Mouse (Mus musculus) fat pad, adult 2 months (tissue): Measurements from ENCODE around the gene Yif1a.
A peak's percentile ranks its signal among the peaks of the same experiment; 100 is the strongest.

Source experiments
- DNase-seq: peaks from one replicate; pipeline ENCODE4 v3.0.0-alpha.2; 2011; ENCODE audit warnings: low read depth, low spot score; ENCODE audit errors: extremely low read depth

The Yif1a gene

DNA sequence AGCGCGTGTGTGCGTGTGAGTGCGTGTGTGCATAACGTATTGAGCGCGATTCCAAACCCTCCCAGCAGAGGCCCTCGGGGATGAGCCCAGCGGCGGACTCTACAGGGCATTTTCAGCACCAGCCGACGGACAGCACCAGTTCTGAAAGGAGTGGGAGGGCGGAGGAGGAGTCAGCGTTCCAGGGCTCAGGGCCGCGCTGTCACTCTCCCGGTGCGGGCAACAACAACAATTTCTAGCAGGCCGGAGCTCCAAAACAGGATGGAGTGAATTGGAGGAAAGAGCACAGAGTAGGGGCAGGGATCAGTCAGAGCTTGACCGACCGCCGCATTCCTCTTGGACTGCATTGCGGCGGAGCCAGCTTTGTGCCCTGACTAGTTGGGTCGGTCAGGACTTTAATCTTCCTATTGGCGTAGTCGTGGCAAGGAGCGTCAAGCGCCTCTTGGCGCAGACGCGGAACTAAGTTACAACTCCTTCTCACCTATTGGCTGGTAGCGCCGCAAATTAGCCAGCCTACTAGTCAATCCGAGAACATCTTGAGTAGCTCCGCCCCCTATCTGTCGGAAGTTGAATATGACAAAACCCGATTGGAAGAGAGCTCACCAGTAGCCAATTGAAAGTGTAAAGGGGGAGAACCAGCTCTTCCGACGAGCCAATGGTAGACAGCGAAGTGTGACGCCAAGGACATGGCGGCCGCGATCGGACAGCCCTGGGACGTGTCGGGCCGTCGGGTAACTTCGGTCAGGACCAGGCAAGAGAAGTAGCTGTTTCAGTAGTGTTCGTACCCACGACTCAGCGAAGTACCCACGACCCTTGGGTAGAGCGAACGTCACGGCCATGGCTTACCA, at the start of gene Yif1a:
Yif1a (plus strand) TSS at position 655 of the 845 bp plus-strand sequence.
- peak; percentile 99 for DNase-seq

GRCm38 (mm10) chr19:5038709-5039156, 49.6 kb upstream of the Yif1a start, which contains the start of the genes B4gat1 and AC124502.3:
Gene B4gat1 (plus strand): TSS chr19:5038826.
Gene AC124502.3 (plus strand): TSS chr19:5038891.
- DNase-seq = no peak

DNA sequence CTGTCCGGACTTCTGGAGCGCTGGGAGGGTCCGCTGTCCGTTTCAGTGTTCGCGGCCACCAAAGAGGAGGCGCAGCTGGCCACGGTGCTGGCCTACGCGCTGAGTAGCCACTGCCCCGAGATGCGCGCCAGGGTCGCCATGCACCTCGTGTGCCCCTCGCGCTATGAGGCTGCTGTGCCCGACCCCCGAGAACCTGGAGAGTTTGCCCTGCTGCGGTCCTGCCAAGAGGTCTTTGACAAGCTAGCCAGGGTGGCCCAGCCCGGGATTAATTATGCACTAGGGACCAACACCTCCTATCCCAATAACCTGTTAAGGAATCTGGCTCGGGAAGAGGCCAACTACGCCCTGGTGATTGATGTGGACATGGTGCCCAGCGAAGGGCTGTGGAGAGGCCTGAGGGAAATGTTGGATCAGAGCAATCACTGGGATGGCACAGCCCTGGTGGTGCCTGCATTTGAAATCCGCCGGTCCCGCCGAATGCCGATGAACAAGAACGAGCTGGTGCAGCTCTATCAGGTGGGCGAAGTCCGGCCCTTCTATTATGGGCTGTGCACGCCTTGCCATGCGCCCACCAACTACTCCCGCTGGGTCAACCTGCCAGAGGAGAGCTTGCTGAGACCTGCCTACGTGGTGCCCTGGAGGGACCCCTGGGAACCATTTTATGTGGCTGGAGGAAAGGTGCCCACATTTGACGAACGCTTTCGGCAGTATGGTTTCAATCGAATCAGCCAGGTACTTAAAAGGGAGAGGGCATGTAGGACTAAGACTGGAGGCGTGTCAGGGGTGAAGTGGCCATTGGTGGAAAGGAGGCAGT, 48.8 kb upstream of the Yif1a start:
- no peak for DNase-seq

DNA sequence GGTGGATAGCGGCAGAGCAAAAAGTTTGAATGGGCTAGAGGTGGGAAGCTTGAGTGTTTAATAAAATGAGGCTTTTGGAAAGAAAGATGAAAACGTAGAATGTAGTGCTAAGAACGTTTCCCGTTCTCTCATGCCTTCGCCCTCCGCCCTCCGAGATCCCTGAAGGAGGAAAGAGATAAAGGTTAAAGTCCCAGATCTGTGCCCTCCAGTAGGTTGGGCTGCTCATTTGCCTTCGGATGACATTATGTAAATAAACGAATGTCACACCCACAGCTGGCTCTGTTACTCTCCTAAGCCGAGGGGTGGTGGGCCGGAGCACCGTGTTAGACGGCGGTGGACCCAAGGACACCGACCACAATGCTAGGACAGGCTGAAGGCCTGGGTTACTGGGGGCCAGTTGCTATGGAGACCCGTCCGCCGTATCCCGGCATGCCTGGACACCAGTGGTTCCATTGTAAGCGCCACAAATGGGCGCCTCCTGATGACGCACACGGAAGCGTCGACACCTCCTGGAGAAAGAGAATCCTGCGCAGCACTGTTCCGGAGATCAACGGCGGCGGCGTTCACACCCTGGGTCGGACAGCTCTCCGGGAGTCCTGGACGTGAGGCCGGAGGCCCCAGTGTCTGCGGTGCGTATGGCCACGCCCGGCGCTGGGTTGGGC, 47.3 kb upstream of the Yif1a start, which contains the start of gene Brms1:
Brms1 (plus strand) TSS at position 493 of the 662 bp plus-strand sequence.
- no peak for DNase-seq

DNA sequence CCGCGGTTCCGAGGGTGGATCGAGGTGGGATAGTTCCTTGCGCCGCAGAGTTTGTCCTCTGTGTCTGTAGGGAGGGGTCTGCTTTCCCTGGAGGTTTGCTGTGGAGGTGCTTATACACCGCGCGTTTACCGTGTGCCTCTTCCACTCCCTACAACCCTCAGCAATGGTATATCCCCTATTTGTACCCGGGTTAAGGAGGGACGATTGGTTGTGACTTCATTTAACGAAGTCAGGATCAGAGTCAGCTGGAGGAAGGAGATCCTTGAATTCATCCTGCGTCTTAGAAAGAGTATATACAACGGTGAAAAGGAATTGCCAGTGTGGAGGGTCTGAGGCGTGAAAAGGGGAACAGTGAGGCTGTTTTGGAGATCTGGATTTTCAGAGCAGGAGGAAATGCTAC, 46.8 kb upstream of the Yif1a start:
- DNase-seq = no peak

DNA sequence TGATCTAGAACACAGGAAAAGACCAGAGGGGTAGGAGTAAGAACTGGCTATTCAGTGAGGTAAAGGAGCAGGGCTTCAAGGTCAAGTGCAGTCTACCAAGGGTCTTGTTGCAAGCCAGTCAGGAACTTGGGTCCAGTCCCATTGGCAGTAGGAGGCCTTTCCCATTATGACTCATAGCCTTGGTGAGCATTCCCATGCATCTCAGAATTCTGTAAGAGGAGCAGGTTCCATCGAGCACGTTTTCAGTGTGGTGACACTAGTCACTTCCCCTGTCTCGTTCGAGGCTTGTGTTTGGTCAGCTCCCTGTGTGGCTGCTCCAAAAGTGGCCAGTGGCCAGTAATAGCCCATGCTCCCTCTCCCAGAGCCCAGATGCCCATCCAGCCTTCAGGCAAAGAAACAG, 42.8 kb upstream of the Yif1a start:
- no peak for DNase-seq

GRCm38 (mm10) chr19:5048138-5049056, 39.9 kb upstream of the Yif1a start:
- no peak for DNase-seq

DNA sequence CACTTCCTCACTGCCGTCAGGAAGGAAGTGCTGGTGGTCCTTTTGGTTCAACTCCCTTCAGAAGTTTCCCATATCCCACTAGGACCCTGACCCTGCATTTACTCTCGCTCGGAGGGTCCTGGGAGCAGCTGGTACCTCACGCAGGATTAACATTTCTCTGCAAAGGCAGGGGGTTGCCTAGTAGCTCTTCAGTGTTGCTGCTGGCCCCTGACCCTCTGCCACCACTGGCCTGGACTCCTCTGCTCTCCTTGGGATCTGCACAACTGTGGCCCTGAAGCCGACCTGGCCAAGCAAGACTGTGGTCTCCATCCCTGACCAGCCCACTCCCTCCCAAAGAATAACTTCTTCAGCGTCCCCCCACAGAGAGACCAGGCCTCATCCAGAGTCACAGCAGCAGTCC, 39.0 kb upstream of the Yif1a start:
- DNase-seq = no peak

GRCm38 (mm10) chr19:5050047-5050905, 38.1 kb upstream of the Yif1a start, which contains the start of gene Rin1:
Gene Rin1 (plus strand): TSS chr19:5050481.
- DNase-seq = peak; percentile 76

- DNase-seq = no peak
Measured at GRCm38 (mm10) chr19:5051031-5051430, 37.3 kb upstream of the Yif1a start.

GRCm38 (mm10) chr19:5051515-5051914, 36.8 kb upstream of the Yif1a start:
- no peak for DNase-seq

- no peak for DNase-seq
Measured at GRCm38 (mm10) chr19:5052166-5052822, 36.0 kb upstream of the Yif1a start.

DNA sequence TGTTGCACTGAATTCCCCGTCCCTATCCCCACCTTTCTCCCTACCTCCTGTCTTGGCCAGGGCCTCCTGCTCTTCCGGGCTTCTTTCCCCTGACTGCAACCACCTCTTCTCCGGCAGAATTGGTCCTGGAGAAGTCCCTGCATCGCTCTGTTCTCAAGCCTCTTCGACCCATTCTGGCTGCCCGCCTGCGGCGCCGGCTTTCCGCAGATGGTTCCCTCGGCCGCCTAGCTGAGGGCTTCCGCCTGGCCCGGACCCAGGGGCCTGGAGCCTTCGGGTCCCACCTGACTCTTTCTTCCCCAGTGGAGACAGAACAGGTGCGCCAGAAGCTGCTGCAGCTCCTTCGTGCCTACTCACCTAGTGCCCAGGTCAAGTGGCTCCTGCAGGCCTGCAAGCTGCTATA, 35.5 kb upstream of the Yif1a start:
- no peak for DNase-seq

- no peak for DNase-seq
Measured at GRCm38 (mm10) chr19:5053909-5054308, 34.4 kb upstream of the Yif1a start.

DNA sequence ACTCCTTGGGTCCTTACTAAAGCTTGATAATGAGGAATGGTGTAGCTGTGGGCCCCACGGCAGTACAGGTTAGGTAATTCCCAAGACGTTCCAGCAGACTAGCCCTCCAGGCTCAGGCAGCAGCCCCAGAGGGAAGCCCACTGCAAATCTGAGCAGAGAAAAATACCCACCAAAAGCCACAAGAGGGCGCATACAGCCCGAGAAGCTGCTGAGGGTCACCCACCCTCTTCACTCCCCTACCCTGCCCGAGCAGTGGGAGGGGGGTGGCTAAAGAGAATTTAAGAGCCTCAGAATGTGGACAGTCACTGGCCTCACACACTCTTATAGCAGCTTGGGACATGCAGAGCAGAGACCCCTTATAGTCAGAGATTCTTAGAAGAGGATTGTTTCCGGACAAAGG, 32.1 kb upstream of the Yif1a start:
- no peak for DNase-seq

DNA sequence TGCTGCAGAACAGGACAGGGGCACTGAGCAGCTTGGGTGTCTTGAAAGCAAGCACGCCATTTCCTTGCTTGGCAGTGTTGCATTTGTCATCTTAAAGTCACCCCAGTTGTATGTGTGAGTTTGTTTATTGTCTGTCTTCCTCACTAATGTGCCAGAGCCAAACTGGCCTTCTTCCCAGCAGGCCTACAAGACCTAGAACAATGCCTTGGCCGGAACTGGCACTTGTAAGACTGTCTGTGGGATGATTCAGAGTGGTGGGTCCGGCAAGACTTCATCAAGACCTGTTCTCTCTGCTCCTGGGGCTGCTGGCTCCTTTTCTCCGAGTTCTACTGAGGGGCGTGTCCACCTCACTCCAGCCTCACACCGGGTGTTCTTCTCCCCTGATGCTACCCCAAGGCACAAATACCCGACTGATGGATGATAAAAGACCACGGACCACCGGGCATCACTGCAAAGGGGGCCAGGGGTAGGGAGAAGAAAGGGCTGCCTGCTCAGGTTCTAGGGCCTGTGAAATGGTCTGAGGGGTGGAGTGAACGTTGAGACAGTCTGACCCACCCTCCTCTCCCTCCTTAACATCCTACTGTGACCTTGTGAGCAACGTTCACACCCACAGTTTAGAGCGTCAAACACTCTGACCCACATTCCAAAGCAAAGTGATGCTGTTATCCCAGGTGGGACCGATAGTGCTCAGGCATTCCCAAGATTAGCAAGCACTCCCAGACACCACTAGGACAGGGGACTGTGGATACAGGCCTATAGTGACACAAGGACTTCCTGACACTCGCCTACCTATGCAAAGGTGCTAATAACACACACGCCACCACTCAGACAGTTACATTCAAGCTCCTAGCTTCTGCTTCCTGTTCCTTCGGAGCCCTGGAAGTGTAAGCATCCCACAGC, 30.2 kb upstream of the Yif1a start:
- no peak for DNase-seq
